Mouse (Mus musculus): ENCODE results near the gene Ugt1a5. TPM values are rescaled to one million over a fixed set of nuclear protein-coding genes. Genes with fewer than 3 reads are reported as not detected.
"Not testable (repeated sequence)": the region's sequence is repeated elsewhere in the genome, so short reads cannot be mapped to it uniquely, and the experiment has no call there.

Ugt1a5 gene
- polyA plus RNA-seq, 1 experiment from 2014 or later = not detected

GRCm38 (mm10) chr1:88143966-88144675, 21.7 kb upstream of the Ugt1a5 start:
- H3K27ac ChIP-seq (replicated peaks) = not testable (repeated sequence)
- 2% methylated on average over 5 of the region's 5 CpGs for WGBS

GRCm38 (mm10) chr1:88145278-88145677, 20.5 kb upstream of the Ugt1a5 start:
- H3K27me3 ChIP-seq (replicated peaks; ENCODE audit: low read depth, poor library complexity, severe bottlenecking); H3K4me3 ChIP-seq; H3K36me3 ChIP-seq (replicated peaks); H3K4me1 ChIP-seq; H3K9me3 ChIP-seq; H3K27ac ChIP-seq (replicated peaks): not testable (repeated sequence)
- peak; percentile 24 for DNase-seq (ENCODE audit: low spot score)
- 55% methylated on average over 2 of the region's 2 CpGs for WGBS

More at GRCm38 (mm10) chr1:88143966-88144675, 21.7 kb upstream of the Ugt1a5 start:
- H3K36me3 ChIP-seq (replicated peaks); H3K4me1 ChIP-seq; H3K9me3 ChIP-seq; H3K4me3 ChIP-seq; H3K27me3 ChIP-seq (replicated peaks; ENCODE audit: low read depth, poor library complexity, severe bottlenecking): not testable (repeated sequence)
- DNase-seq (ENCODE audit: low spot score) = peak; percentile 49

GRCm38 (mm10) chr1:88150133-88150532, 15.7 kb upstream of the Ugt1a5 start:
- not testable (repeated sequence) for H3K27ac ChIP-seq (replicated peaks); H3K36me3 ChIP-seq (replicated peaks); H3K4me1 ChIP-seq; H3K27me3 ChIP-seq (replicated peaks; ENCODE audit: low read depth, poor library complexity, severe bottlenecking); H3K9me3 ChIP-seq; H3K4me3 ChIP-seq
- DNase-seq (ENCODE audit: low spot score) = peak; percentile 11
- WGBS = 75% methylated on average over 2 of the region's 2 CpGs

- no peaks in the 10 kb centered on the region for H3K4me1 ChIP-seq
- no peak overlapping the region for H3K27ac ChIP-seq (replicated peaks)
- H3K27me3 ChIP-seq (replicated peaks; ENCODE audit: low read depth, poor library complexity, severe bottlenecking) = no peaks in the 10 kb centered on the region
- 88% methylated on average over 2 of the region's 2 CpGs for WGBS
- H3K36me3 ChIP-seq (replicated peaks) = no peaks in the 10 kb centered on the region
- no peak overlapping the region for H3K4me3 ChIP-seq
- no peaks in the 10 kb centered on the region for H3K9me3 ChIP-seq
- DNase-seq (ENCODE audit: low spot score) = no peak
Measured at GRCm38 (mm10) chr1:88158430-88158829, 7.4 kb upstream of the Ugt1a5 start.

GRCm38 (mm10) chr1:88172190-88172589, 6.4 kb downstream of the Ugt1a5 start:
- not testable (repeated sequence) for H3K27ac ChIP-seq (replicated peaks)
- H3K9me3 ChIP-seq = peaks cover 18% of the 10 kb centered on the region

GRCm38 (mm10) chr1:88179657-88180056, 13.8 kb downstream of the Ugt1a5 start:
- H3K4me1 ChIP-seq = no peaks in the 10 kb centered on the region
- no peak overlapping the region for H3K4me3 ChIP-seq
- H3K9me3 ChIP-seq = peaks cover 24% of the 10 kb centered on the region
- no peak for DNase-seq (ENCODE audit: low spot score)
- H3K36me3 ChIP-seq (replicated peaks) = no peaks in the 10 kb centered on the region
- WGBS = 88% methylated on average over 1 of the region's 1 CpGs
- no peak overlapping the region for H3K27ac ChIP-seq (replicated peaks)
- no peaks in the 10 kb centered on the region for H3K27me3 ChIP-seq (replicated peaks; ENCODE audit: low read depth, poor library complexity, severe bottlenecking)

More at GRCm38 (mm10) chr1:88172190-88172589, 6.4 kb downstream of the Ugt1a5 start:
- not testable (repeated sequence) for H3K36me3 ChIP-seq (replicated peaks); H3K4me3 ChIP-seq; H3K27me3 ChIP-seq (replicated peaks; ENCODE audit: low read depth, poor library complexity, severe bottlenecking); DNase-seq (ENCODE audit: low spot score); H3K4me1 ChIP-seq
- 84% methylated on average over 7 of the region's 7 CpGs for WGBS

GRCm38 (mm10) chr1:88186325-88186935, 20.6 kb downstream of the Ugt1a5 start:
- Histone ChIP-seq H3K27me3 (replicated peaks; ENCODE audit: low read depth, poor library complexity, severe bottlenecking) (no peaks in the 10 kb centered on the region), H3K4me3 (no peak overlapping the region), H3K4me1 (no peaks in the 10 kb centered on the region), H3K27ac (replicated peaks) (no peak overlapping the region), H3K36me3 (replicated peaks) (no peaks in the 10 kb centered on the region), H3K9me3 (no peaks in the 10 kb centered on the region)
- DNase-seq (ENCODE audit: low spot score) = no peak
- WGBS = 86% methylated on average over 5 of the region's 5 CpGs

- no peaks in the 10 kb centered on the region for H3K36me3 ChIP-seq (replicated peaks)
- no peak overlapping the region for H3K4me3 ChIP-seq
- H3K27ac ChIP-seq (replicated peaks) = no peak overlapping the region
- no peaks in the 10 kb centered on the region for H3K27me3 ChIP-seq (replicated peaks; ENCODE audit: low read depth, poor library complexity, severe bottlenecking)
- 69% methylated on average over 3 of the region's 3 CpGs for WGBS
- H3K4me1 ChIP-seq = no peaks in the 10 kb centered on the region
- DNase-seq (ENCODE audit: low spot score) = no peak
- no peaks in the 10 kb centered on the region for H3K9me3 ChIP-seq
Measured at GRCm38 (mm10) chr1:88192136-88192535, 26.3 kb downstream of the Ugt1a5 start.

GRCm38 (mm10) chr1:88195687-88196086, 29.9 kb downstream of the Ugt1a5 start:
- no peak for DNase-seq (ENCODE audit: low spot score)

GRCm38 (mm10) chr1:88197443-88197842, 31.6 kb downstream of the Ugt1a5 start:
- Histone ChIP-seq H3K4me1 (no peaks in the 10 kb centered on the region), H3K27ac (replicated peaks) (no peak overlapping the region), H3K4me3 (no peak overlapping the region), H3K36me3 (replicated peaks) (no peaks in the 10 kb centered on the region), H3K9me3 (no peaks in the 10 kb centered on the region), H3K27me3 (replicated peaks; ENCODE audit: low read depth, poor library complexity, severe bottlenecking) (no peaks in the 10 kb centered on the region)
- WGBS = 81% methylated on average over 3 of the region's 3 CpGs
- DNase-seq (ENCODE audit: low spot score) = no peak

More at GRCm38 (mm10) chr1:88195687-88196086, 29.9 kb downstream of the Ugt1a5 start:
- Histone ChIP-seq H3K4me3 (no peak overlapping the region), H3K9me3 (no peaks in the 10 kb centered on the region), H3K36me3 (replicated peaks) (no peaks in the 10 kb centered on the region), H3K27me3 (replicated peaks; ENCODE audit: low read depth, poor library complexity, severe bottlenecking) (no peaks in the 10 kb centered on the region), H3K27ac (replicated peaks) (no peak overlapping the region), H3K4me1 (no peaks in the 10 kb centered on the region)
- whole genome bisulfite sequencing = 94% methylated on average over 1 of the region's 1 CpGs

- 70% methylated on average over 2 of the region's 2 CpGs for WGBS
- DNase-seq (ENCODE audit: low spot score) = no peak
- H3K9me3 ChIP-seq = peaks cover 13% of the 10 kb centered on the region; the same call in 1 of the 2 replicates
- 0 out of 2 replicates have a peak, but pooled peaks cover 3% of the 10 kb centered on the region for H3K36me3 ChIP-seq (replicated peaks)
- H3K27ac ChIP-seq (replicated peaks) = no peak overlapping the region
- H3K4me1 ChIP-seq = peaks cover under 1% of the 10 kb centered on the region
- H3K27me3 ChIP-seq (replicated peaks; ENCODE audit: low read depth, poor library complexity, severe bottlenecking) = peaks cover 6% of the 10 kb centered on the region; the same call in 1 of the 2 replicates
- no peak overlapping the region for H3K4me3 ChIP-seq
Measured at GRCm38 (mm10) chr1:88199996-88200395, 34.2 kb downstream of the Ugt1a5 start.

- peaks cover 14% of the 10 kb centered on the region; the same call in 1 of the 2 replicates for H3K9me3 ChIP-seq
- no peak within 1 kb of the TSS for H3K27ac ChIP-seq (replicated peaks)
- WGBS = 83% methylated on average over 7 of the region's 7 CpGs
- H3K36me3 ChIP-seq (replicated peaks) = 0 out of 2 replicates have a peak, but pooled peaks cover 3% of the 10 kb centered on the region
- H3K4me3 ChIP-seq = no peak within 1 kb of the TSS
- no peak for DNase-seq (ENCODE audit: low spot score)
- H3K27me3 ChIP-seq (replicated peaks; ENCODE audit: low read depth, poor library complexity, severe bottlenecking) = peaks cover 7% of the 10 kb centered on the region; the same call in 1 of the 2 replicates
- peaks cover 5% of the 10 kb centered on the region for H3K4me1 ChIP-seq
Measured at GRCm38 (mm10) chr1:88200456-88200855, 34.6 kb downstream of the Ugt1a5 start, which contains the start of gene Ugt1a2. Gene Ugt1a2, plus strand, starts transcription at chr1:88200601.

Measured in embryonic facial prominence, embryonic 10.5 days (tissue).